Mouse (Mus musculus) urinary bladder, adult 18-20 months (tissue): ENCODE results near the gene Shbg.
A peak's percentile ranks its signal among the peaks of the same experiment; 100 is the strongest.
"Not testable (repeated sequence)": the region's sequence is repeated elsewhere in the genome, so short reads cannot be mapped to it uniquely, and the experiment has no call there.

Experiments used
- DNase-seq, 2 experiments: peaks; one replicate each; pipeline ENCODE4 v3.0.0; 2022; ENCODE audit warnings: low spot score in 2 of 2, mixed read lengths in 2 of 2

Shbg gene

DNA sequence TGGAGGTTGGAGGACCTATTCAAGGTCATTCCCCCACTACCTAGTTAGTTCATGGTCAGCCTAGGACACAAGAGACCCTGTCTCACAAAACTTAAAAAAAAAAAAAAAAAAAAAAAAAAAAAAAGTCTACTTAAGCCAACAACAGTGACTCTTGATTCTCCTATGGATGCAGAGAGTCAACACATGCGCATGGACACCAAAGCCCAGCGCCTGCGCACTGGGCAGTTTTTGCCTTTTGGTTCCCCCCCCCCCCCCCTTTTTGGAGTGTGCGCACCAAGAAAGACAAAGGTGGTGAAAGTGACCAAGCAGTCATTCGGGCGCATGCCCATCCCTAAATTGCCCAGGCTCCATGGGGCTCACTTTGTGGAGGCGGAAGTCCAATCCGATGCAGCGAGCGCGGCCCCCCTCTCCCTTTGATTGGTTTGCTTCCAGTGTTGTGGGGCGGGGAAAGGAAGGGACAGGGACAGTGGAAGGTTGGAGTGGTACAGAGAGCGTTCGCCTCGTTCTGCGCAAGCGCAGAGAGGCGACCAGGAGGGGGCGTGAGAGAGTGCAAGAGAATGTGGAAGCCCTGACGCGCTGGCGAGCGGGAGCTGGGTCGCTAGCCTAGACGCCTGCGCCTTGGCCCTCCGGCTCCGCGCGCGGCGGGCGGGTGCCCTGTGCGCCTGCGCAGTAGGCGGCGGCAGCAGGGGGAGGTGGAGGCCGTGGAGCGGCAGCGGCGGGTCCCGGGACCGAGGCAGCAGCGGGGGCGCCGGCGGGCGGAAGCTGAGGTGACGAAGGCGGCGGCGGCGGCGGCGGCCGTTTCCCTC is 14.8 kb upstream of the Shbg start, which contains the start of gene Fxr2:
Gene Fxr2 (plus strand): TSS at position 707 of the 806 bp plus-strand sequence.
- peak; percentile 100 for DNase-seq

DNA sequence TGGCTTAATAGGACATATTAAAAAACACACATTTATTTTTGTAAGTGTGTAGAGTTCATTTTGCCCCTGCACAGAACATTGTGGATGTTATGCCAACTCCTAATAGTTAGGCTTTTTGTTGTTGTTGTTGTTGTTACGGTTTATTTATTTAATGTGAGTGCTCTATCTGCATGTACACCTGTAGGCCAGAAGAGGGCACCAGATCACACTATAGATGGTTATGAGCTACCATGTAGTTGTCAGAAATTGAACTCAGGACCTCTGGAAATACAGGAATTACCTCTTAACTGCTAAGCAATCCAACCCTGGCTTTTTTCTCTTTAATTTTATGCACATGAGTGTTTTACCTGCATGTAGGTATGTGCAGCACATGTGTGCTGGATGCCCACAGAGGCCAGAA is 12.1 kb upstream of the Shbg start:
- DNase-seq = no peak

DNA sequence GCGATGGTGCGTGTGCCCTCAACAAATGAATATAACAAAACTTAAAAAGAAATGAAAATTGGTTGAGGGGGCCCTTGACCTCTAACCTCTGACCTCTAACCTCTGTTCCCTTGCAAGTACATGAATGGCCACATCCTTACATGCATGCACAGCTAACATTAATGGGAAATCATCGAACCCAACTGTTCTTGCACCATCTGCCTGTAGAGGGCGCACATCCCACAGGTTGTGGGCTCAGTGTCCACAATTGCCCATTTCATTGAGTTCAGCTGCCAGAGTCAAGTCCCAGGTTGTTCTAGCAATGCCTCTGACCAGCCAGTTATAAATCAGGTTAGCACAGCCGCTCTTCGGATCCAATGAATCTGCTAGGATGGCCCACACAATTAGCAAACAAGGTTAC is 10.6 kb upstream of the Shbg start:
- DNase-seq = peak in 1 of 2 experiments; percentile 61

DNA sequence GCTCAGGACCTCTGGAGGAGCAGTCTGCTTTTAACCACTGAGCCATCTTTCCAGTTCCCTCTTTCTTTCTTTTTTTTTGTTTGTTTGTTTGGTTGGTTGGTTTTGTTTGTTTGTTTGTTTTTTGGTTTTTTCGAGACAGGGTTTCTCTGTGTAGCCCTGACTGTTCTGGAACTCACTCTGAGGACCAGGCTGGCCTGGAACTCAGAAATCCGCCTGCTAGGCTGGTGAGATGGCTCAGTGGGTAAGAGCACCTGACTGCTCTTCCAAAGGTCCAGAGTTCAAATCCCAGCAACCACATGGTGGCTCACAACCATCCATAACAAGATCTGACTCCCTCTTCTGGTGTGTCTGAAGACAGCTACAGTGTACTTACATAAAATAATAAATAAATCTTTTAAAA is 6.6 kb upstream of the Shbg start:
- DNase-seq = not testable (repeated sequence)

DNA sequence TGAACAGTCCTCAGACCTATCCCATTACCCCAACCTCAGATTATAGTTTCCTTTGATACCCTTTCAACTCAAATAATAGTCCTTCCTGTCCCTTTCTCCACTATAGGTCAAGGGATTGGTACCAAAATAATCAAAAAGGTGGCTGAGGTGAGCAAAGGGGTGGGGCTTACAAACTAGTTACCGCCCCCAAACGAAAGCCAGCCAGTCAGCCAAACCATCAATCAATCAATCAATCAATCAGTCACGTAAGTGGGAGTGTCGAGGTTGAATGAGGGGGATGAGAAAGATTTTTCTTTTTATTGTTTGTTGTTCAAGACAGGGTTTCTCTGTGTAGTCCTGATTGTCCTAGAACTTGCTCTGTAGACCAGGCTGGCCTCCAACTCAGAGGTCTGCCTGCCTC is 5.3 kb upstream of the Shbg start:
- no peak for DNase-seq

DNA sequence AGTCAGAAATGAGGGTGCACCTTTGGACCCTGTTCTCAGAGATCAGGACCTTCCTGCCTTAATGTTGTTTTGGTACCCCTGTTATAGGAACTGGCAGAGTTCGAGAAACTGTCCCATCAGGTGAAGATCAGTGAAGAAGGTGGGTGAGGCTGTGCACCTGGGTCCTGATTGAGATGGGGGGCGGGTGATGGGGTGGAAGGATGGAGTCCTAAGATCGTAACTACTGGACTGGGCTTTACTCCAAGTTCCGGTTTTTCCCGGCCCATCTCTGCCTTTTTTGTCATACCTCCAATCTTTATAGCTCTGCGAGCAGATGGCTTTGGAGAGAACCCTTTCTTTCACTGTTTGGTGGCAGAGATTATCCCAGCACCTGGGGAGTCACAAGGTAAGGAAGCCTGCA is 4.7 kb upstream of the Shbg start:
- DNase-seq = no peak

DNA sequence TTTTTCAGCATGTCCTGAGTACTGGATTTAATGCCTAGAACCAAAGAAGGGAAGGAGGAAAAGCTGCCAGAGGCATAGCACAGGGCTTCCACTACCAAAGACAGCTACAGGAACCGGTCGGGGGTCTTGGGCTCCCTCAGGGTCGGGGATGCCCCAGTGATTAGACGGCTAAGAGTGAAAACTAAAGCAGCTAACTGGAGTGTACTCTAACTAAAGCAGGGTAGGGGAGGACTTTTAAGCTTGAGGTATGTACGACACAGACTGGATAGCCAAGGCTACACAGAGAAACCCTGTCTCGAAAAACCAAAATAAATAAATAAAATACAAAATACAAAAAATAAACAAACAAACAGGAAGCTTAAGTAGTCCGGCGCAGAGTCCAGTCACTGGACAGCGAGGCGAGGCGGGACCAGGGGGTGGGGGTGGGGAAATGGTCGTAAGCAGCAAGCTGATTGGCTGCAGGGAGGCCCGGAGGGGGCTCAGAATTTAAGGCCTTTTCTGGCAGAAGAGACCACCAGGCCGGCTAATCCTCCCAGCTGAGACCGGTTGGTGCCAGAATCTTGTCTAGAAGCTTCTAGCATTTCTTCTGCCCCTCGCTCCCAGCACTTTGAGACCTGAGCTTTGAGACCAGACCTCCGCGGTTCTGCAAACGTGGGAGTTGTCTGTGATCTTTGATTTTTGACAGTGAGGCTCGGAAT is 4.0 kb upstream of the Shbg start, which contains the start of gene Sat2:
Gene Sat2 (plus strand): TSS at position 454 of the 698 bp plus-strand sequence.
- peak in 1 of 2 experiments; percentile 56 for DNase-seq

DNA sequence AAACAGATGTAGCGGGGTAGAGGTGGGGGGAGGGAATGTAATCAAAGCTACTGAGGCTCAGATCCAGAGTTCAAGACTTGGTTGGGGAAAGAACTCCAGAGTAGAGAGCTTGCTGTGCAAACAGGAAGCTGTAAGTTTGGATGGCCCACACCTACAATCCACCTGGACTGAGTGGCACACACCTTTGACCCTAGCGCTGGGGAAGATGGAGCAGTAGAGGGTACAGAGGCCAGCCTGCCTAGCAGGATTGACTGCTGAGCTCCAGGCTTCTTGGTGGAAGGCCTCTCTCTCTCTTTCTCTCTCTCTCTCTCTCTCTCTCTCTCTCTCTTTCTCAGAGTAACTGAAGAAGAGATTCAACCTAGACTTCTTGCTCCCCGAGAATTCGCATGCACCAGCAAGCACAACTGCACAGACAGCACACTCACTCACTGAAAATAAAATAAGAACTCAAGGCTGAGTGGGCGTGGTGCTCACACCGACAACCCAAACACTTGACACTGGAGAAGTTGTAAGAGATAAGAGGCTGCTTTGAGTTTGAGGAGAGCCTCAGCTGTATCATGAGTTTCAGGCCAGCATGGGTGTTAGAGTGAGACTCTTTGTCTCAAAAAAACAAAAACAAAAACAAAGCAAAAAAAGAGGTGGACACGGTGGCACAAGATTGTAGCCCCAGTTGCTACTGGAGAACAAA is 2.8 kb upstream of the Shbg start:
- DNase-seq = no peak

DNA sequence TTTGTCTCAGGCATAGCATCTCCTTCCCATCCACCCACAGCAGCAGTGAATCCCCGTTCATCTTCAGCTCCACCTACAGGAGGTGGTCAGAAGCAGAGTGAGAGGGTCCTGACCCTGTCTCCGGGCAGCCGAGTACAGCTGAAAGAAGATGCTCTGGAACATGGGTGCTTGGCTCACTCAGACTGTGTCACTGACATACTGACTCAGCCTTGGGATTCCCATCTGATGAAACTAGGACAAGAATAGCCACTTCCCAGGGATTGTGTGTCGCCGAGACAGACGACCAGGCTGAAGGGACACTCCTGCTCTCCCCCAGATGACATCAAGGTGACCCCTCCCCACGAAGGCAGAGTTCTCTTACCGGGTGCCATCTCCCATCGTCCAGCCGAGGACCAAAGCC is 924 bp downstream of the Shbg start:
- DNase-seq = no peak

DNA sequence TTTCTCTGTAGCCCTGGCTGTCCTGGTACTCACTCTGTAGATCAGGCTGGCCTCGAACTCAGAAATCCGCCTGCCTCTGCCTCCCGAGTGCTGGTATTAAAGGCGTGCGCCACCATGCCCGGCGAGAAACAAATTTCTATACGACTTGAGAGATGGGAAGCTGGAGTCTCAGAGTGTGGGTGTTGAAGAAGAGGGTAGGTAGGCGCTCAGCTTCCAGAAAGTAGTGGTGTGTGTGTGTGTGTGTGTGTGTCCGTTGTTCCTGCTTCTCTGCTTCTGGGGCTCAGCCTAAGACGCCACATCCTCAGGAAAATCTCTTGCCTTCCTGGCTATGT is 3.5 kb downstream of the Shbg start:
- not testable (repeated sequence) for DNase-seq

DNA sequence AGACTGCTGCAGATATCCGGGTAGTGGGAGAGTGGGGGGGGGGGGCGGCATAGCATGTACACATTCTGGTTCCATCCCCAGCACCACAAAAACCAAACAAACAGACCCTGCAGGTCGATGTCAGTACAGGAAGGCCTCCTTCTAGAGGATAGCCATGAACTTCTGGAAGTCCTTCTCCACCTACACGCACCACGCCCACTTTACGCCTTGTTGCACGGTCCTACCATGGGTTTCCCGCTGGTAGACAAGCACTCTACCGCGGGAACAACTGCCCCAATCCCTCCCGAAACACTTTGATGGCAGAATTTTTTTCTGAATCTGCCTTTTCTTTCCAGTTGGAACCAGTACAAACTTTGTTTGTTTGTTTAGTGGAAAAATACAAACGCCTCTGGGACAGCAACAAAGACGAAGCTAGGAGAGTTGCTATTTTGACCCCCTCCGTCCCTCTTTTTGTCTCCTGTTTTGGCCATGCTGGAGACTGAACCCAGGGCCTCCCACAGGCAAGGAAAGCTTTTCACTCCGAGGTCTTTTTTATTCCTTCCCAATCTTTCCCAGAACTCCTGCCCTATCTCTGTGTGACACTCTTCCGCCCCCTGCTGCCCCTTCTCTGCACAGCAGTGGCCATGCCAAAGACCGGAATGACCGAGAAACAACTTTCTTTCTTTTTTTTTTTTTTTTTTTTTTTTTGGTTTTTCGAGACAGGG is 4.0 kb downstream of the Shbg start:
- peak; percentile 76 to 78 for DNase-seq

DNA sequence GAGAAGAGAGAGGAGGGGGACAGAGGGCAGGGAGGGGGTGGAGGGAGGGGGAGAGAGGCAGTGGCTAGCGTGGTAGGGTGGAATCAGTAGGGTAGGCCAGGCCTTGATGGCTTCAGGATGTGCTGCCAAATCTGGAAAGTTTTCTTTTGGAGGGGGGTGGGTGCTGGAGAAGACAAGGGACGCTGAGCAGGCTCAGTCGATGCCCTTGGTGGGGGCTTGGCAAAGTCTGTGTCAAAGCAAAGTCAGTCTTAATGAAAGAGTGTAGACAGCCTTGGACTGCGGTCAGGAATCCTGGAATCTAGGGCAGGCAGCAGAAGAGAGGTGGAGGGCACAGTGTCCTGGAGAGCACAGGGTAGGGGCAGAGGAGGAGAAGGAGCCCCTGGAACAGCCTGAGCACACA is 6.8 kb downstream of the Shbg start:
- DNase-seq = no peak

DNA sequence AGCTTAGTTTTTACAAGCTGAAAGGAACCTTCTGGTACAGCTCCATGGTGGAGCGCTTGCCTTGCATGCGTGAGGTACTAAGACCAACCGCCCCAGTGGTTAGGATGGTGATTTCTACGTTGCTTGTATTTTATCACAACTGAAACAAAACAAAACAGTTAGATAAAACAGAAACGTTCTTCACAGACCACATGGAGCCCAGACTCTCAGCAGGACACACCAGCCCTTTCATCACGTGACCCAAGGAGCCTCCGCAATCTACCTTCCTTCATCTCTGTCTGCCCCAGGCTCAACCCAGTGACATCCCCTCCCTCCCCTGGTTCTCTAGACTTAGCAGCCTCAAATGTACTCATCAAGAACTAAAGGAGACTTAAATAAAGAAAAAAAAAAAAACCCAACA is 8.3 kb downstream of the Shbg start:
- DNase-seq = no peak

DNA sequence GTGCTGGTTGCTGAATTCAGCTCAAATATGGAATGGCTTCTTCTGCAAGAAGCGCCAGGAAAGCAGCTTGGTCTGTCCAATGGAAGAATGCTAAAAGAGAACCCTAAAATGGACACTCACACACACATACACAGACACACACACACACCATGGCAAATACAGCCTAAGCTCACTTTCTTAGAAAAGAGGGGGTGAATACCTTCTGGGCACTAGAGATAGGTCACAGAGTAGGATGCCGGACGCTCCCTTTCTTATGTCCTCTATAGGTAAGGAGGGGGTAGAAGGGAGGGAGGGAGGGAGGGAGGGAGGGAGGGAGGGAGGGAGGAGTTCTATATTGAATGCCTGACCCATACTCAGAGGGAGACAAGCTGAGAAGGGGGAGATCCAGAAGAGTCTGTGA is 9.2 kb downstream of the Shbg start:
- no peak for DNase-seq

DNA sequence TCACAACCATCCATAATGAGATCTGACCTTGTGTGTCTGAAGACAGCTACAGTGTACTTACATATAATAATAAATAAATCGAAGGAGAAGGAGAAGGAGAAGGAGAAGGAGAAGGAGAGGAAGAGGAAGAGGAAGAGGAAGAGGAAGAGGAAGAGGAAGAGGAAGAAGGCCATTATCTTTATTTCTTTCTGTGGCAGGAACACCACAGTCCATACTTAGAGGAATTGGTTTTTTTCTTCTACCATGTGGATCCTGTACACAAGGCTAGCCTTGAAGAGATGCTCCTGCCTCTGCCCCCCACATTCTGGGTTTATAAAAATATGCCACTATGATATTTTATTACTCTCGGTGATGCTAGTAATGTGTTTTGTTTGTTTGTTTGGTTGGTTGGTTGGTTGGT is 10.9 kb downstream of the Shbg start:
- no peak for DNase-seq

DNA sequence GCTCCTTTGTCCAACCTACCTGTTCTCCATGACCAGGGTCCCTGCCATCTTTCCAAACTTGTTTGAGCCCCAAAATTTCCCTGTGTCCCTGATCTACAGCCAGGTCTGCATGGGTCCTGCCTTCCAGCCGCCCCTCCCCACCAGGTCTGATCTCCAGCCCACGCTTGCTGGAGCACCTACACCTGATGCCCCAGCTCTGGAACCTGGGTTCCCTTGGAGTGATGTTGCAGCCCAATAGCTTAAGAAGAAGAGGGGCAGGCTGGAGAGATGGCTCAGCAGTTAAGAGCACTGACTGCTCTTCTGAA is 11.3 kb downstream of the Shbg start:
- DNase-seq = no peak

DNA sequence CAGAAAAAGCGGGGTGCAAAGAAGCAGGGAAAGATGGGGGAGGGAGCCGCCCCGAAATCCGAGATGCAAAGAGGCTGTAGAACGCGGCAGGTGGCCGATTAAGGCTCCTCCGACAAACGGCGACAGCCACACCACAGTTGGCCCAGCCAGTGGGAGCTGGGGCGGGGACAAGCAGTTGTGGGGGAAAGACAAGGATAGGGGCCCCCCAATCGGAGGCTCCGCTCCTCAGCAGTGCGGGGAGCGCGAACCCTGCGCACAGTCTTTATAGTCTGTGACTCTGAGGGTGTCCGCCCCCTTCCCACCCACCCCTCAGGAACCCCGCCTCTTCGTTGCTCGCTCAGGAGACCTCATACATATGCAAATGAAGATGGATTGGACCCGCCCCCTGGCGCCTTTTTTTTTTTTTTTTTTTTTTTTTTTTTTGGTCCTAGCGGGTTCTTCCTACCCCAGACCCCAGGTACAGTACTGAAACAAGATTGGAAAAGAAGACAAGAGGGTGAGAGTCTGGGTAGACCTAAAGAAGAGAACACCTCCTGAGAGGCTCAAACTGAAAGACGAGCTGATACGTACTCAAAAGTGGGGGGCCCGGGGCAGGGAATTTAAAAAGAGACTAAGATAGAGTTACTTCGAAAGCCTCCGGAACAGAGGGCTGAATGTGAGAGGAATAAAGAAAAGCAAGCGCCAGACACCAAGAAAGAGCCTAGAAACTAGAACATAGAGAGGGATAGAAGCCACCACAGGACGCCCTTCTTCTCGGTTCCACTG is 11.8 kb downstream of the Shbg start, which contains the start of gene Atp1b2:
Gene Atp1b2 (minus strand): TSS at position 217 of the 765 bp plus-strand sequence.
- DNase-seq = peak; percentile 28 to 55

DNA sequence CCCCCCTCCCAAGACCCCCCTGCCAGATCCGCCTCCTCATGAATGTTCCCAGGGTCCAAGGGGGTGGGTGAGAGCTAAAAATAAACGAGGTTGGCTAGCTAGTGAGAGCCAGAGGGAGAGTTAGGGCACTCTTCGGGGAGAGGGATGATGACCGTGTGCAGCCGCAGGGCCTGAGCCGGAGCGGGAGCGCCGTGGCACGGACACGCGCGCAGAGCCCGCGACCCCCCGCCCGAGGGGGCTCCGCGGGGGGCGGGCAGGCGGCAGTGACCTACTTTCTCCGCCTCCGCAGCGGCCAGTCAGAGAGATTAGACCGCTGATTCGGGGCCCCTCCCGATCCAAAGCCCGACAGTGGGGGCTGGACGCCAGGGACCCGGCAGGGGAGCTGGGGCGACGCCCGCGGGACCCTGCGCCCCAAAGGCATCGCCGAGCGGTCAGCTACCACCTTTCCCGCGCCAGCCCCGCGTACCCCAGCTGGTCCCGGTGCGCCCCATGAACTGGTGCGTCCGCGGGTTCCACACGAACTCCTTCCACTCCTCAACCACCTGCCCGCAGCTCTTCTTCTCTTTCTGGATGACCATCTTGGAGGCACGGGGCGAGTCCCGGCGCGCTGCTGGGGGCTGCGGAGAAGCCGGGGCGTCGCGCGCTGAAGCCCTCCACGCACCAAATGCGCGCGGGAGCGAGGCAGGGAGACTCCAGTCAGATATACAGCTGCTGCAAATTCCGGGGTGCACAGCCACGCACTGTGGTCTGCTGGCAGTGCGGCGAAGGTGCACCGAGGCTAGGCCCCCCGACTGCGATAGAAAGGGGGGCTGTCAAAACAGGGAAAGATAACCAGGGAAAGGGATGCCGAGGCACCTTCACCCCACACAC is 12.7 kb downstream of the Shbg start:
- DNase-seq = peak in 1 of 2 experiments; percentile 30

DNA sequence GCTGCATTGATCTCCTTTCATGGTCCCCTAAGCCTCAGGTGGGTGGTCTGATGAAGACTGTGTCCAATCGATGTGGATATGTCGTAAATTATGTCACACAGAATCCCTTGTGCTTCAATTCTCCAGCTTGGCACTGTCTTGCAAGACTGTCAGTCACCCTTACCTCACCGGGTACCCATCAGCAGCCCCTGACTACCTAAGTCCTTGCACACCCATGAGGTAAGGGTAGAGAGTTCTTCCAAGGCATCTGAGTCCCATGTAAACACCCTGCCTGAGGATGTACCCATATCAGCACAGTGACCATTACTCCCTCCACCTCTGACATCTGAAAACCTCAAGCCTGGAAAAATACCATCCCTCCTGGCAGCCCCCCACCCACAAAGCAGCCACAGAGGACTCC is 13.4 kb downstream of the Shbg start:
- DNase-seq = no peak

DNA sequence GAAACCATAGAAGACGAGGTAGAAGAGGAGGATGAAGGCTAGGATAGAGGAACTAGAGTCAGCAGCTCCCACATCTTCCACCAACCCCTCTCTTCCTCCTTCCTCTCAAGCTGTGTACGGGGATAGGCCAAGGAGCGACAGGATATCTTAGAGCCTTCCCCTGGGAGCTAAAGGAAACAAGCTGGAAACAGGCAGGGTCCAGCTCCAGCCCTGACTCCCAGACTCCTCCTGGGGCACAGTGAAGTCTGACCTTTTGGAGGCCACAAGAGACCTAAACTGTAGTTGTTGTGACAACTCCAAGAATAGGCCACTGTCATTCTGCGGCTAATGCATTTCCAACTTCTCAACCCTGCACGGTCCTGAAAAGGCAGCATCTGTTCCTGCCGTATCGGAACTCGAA is 14.2 kb downstream of the Shbg start:
- no peak for DNase-seq
